Mouse (Mus musculus) heart, embryonic 16.5 days (tissue): ENCODE data around the gene Traf3ip3. TPM values are rescaled to one million over a fixed set of nuclear protein-coding genes. Genes with fewer than 3 reads are reported as not detected.

Source experiments
- ATAC-seq: fragments of 200-750 bp; cut with Nextera tagmentation; replicated peaks from 2 replicates; pipeline ENCODE4 v1.8.0; 2017; ENCODE audit warnings: moderate number of reproducible peaks; ENCODE audit not compliant: insufficient read depth, low FRiP score; ENCODE audit errors: extremely low read depth
- H3K27ac ChIP-seq: fragments of 300-500 bp; sonication (generic); 2 replicates; pipeline ENCODE4 v1.5.1; 2014; ENCODE audit warnings: mild to moderate bottlenecking, low read length, control low read depth, moderate library complexity
- H3K27me3 ChIP-seq: fragments of 300-500 bp; sonication (generic); 2 replicates; pipeline ENCODE4 v1.6.1; 2014; ENCODE audit warnings: low read length, mixed read lengths; ENCODE audit not compliant: control insufficient read depth, insufficient read depth
- H3K36me3 ChIP-seq: fragments of 300-500 bp; sonication (generic); 2 replicates; pipeline ENCODE4 v1.6.1; 2014; ENCODE audit not compliant: control insufficient read depth, insufficient read depth
- H3K4me1 ChIP-seq: fragments of 300-500 bp; sonication (generic); 2 replicates; pipeline ENCODE4 v1.6.1; 2014; ENCODE audit warnings: low read length, mixed read lengths; ENCODE audit not compliant: control insufficient read depth, insufficient read depth
- H3K4me2 ChIP-seq: fragments of 300-500 bp; sonication (generic); 2 replicates; pipeline ENCODE4 v1.6.1; 2014; ENCODE audit warnings: low read depth, mild to moderate bottlenecking, control low read depth, low read length
- H3K4me3 ChIP-seq: fragments of 300-500 bp; sonication (generic); 2 replicates; pipeline ENCODE4 v1.5.1; 2014; ENCODE audit warnings: mild to moderate bottlenecking, control low read depth, low read length
- H3K9ac ChIP-seq: fragments of 300-500 bp; sonication (generic); 2 replicates; pipeline ENCODE4 v1.6.1; 2014; ENCODE audit warnings: low read length, control low read depth
- H3K9me3 ChIP-seq: fragments of 300-500 bp; sonication (generic); replicated peaks from 2 replicates; pipeline ENCODE4 v1.6.1; 2016; ENCODE audit warnings: low read length; ENCODE audit not compliant: control insufficient read depth
- WGBS: fragments of 180-500 bp; shearing (Covaris S2); extraction: QIAGEN DNeasy Blood & Tissue Kit; methylation state at CpG from one replicate; pipeline ENCODE4 v1.1.7; 2014; 5-methylcytosine and 5-hydroxymethylcytosine counted together
- polyA plus RNA-seq: library from polyadenylated mRNA; unstranded; fragments of >200 nt; fragmentation: Nextera tagmentation; extraction: Ambion mirVana; gene quantifications from 2 replicates; pipeline ENCODE4 v1.2.1, GENCODE M21; 2015

Traf3ip3 gene
- polyA plus RNA-seq, 1 experiment from 2014 or later, result 13.3 TPM

- Histone ChIP-seq H3K4me1 (no peaks in the 10 kb centered on the region), H3K27ac (no peak overlapping the region), H3K4me3 (no peak overlapping the region), H3K9me3 (no peaks in the 10 kb centered on the region), H3K27me3 (no peaks in the 10 kb centered on the region), H3K9ac (no peak overlapping the region), H3K36me3 (no peaks in the 10 kb centered on the region), H3K4me2 (no peak overlapping the region)
- no peak for ATAC-seq
- 91% methylated on average over 2 of the region's 2 CpGs for WGBS
Observed at GRCm38 (mm10) chr1:193234130-193234645, 32.7 kb upstream of the Traf3ip3 start.

- no peak overlapping the region for H3K4me2 ChIP-seq
- no peak overlapping the region for H3K27ac ChIP-seq
- no peaks in the 10 kb centered on the region for H3K4me1 ChIP-seq
- no peak overlapping the region for H3K4me3 ChIP-seq
- whole genome bisulfite sequencing, result 81% methylated on average over 2 of the region's 2 CpGs
- no peaks in the 10 kb centered on the region for H3K9me3 ChIP-seq
- no peak overlapping the region for H3K9ac ChIP-seq
- no peaks in the 10 kb centered on the region for H3K36me3 ChIP-seq
- ATAC-seq, result no peak
- no peaks in the 10 kb centered on the region for H3K27me3 ChIP-seq
Observed at GRCm38 (mm10) chr1:193232732-193233131, 31.2 kb upstream of the Traf3ip3 start.

GRCm38 (mm10) chr1:193230935-193231334, 29.4 kb upstream of the Traf3ip3 start:
- Histone ChIP-seq H3K4me2 (no peak overlapping the region), H3K9me3 (no peaks in the 10 kb centered on the region), H3K4me3 (no peak overlapping the region), H3K9ac (no peak overlapping the region), H3K27me3 (no peaks in the 10 kb centered on the region), H3K27ac (no peak overlapping the region), H3K4me1 (no peaks in the 10 kb centered on the region; the same call in 1 of the 2 replicates), H3K36me3 (no peaks in the 10 kb centered on the region)
- no peak for ATAC-seq
- 45% methylated on average over 5 of the region's 5 CpGs for WGBS

GRCm38 (mm10) chr1:193230531-193230930, 29.0 kb upstream of the Traf3ip3 start:
- H3K4me1 ChIP-seq, result no peaks in the 10 kb centered on the region; the same call in 1 of the 2 replicates
- no peaks in the 10 kb centered on the region for H3K27me3 ChIP-seq
- 55% methylated on average over 3 of the region's 3 CpGs for WGBS
- no peak overlapping the region for H3K4me3 ChIP-seq
- no peaks in the 10 kb centered on the region for H3K9me3 ChIP-seq
- no peak overlapping the region for H3K27ac ChIP-seq
- no peaks in the 10 kb centered on the region for H3K36me3 ChIP-seq
- H3K4me2 ChIP-seq, result no peak overlapping the region
- no peak overlapping the region for H3K9ac ChIP-seq
- no peak for ATAC-seq

GRCm38 (mm10) chr1:193229570-193229969, 28.1 kb upstream of the Traf3ip3 start:
- Histone ChIP-seq H3K4me2 (no peak overlapping the region), H3K9ac (no peak overlapping the region), H3K27me3 (no peaks in the 10 kb centered on the region), H3K27ac (no peak overlapping the region), H3K36me3 (no peaks in the 10 kb centered on the region), H3K9me3 (no peaks in the 10 kb centered on the region), H3K4me3 (no peak overlapping the region), H3K4me1 (no peaks in the 10 kb centered on the region; the same call in 1 of the 2 replicates)
- no peak for ATAC-seq
- WGBS, result 89% methylated on average over 5 of the region's 5 CpGs

GRCm38 (mm10) chr1:193227537-193227936, 26.0 kb upstream of the Traf3ip3 start:
- H3K36me3 ChIP-seq, result no peaks in the 10 kb centered on the region
- H3K27ac ChIP-seq, result no peak overlapping the region
- no peaks in the 10 kb centered on the region for H3K27me3 ChIP-seq
- H3K9me3 ChIP-seq, result no peaks in the 10 kb centered on the region
- H3K9ac ChIP-seq, result no peak overlapping the region
- 83% methylated on average over 4 of the region's 4 CpGs for WGBS
- no peaks in the 10 kb centered on the region; the same call in 1 of the 2 replicates for H3K4me1 ChIP-seq
- H3K4me3 ChIP-seq, result no peak overlapping the region
- H3K4me2 ChIP-seq, result no peak overlapping the region
- no peak for ATAC-seq

- ATAC-seq, result no peak
- H3K36me3 ChIP-seq, result no peaks in the 10 kb centered on the region
- H3K27ac ChIP-seq, result no peak overlapping the region
- H3K4me3 ChIP-seq, result no peak overlapping the region
- 39% methylated on average over 7 of the region's 7 CpGs for WGBS
- no peak overlapping the region for H3K9ac ChIP-seq
- H3K4me1 ChIP-seq, result no peaks in the 10 kb centered on the region; the same call in 1 of the 2 replicates
- no peak overlapping the region for H3K4me2 ChIP-seq
- H3K9me3 ChIP-seq, result no peaks in the 10 kb centered on the region
- H3K27me3 ChIP-seq, result no peaks in the 10 kb centered on the region
Observed at GRCm38 (mm10) chr1:193226724-193227522, 25.4 kb upstream of the Traf3ip3 start.

- Histone ChIP-seq H3K27me3 (no peaks in the 10 kb centered on the region), H3K4me2 (no peak overlapping the region), H3K4me1 (no peaks in the 10 kb centered on the region; the same call in 1 of the 2 replicates), H3K4me3 (no peak overlapping the region), H3K36me3 (no peaks in the 10 kb centered on the region), H3K9ac (no peak overlapping the region), H3K9me3 (no peaks in the 10 kb centered on the region), H3K27ac (no peak overlapping the region)
- WGBS, result 88% methylated on average over 4 of the region's 4 CpGs
- ATAC-seq, result no peak
Observed at GRCm38 (mm10) chr1:193226114-193226513, 24.6 kb upstream of the Traf3ip3 start.

- Histone ChIP-seq H3K36me3 (no peaks in the 10 kb centered on the region), H3K9ac (no peak overlapping the region), H3K4me1 (no peaks in the 10 kb centered on the region; the same call in 1 of the 2 replicates), H3K27ac (no peak overlapping the region), H3K27me3 (no peaks in the 10 kb centered on the region), H3K9me3 (no peaks in the 10 kb centered on the region), H3K4me2 (no peak overlapping the region), H3K4me3 (no peak overlapping the region)
- WGBS, result 60% methylated on average over 3 of the region's 3 CpGs
- ATAC-seq, result no peak
Observed at GRCm38 (mm10) chr1:193225531-193225930, 24.0 kb upstream of the Traf3ip3 start.
